Mouse (Mus musculus) limb, embryonic 10.5 days (tissue): ENCODE measurements around the gene Nhlrc2. TPM values are rescaled to one million over a fixed set of nuclear protein-coding genes. Genes with fewer than 3 reads are reported as not detected.
A peak's percentile ranks its signal among the peaks of the same experiment; 100 is the strongest.
"Not testable (repeated sequence)": the region's sequence is repeated elsewhere in the genome, so short reads cannot be mapped to it uniquely, and the experiment has no call there.

Experiments
- DNase-seq: peaks from one replicate; pipeline ENCODE4 v3.0.0-alpha.2; 2017; ENCODE audit warnings: low spot score
- H3K27ac ChIP-seq: fragments of 300-500 bp; sonication (generic); 2 replicates; pipeline ENCODE4 v1.5.1; 2016; ENCODE audit warnings: mild to moderate bottlenecking
- H3K27me3 ChIP-seq: fragments of 300-500 bp; sonication (generic); 2 replicates; pipeline ENCODE4 v1.6.1; 2016; ENCODE audit warnings: low read depth, mild to moderate bottlenecking; ENCODE audit not compliant: poor library complexity, severe bottlenecking
- H3K36me3 ChIP-seq: fragments of 300-500 bp; sonication (generic); 2 replicates; pipeline ENCODE4 v1.6.1; 2016; ENCODE audit warnings: mild to moderate bottlenecking, moderate library complexity
- H3K4me1 ChIP-seq: fragments of 300-500 bp; sonication (generic); 2 replicates; pipeline ENCODE4 v1.6.1; 2016
- H3K4me3 ChIP-seq: fragments of 300-500 bp; sonication (generic); 2 replicates; pipeline ENCODE4 v1.5.1; 2016; ENCODE audit warnings: mild to moderate bottlenecking, moderate library complexity
- H3K9me3 ChIP-seq: fragments of 300-500 bp; sonication (generic); replicated peaks from 2 replicates; pipeline ENCODE4 v1.6.1; 2016; ENCODE audit warnings: mild to moderate bottlenecking
- WGBS: fragments of 180-500 bp; shearing (Covaris S2); methylation state at CpG from one replicate; pipeline ENCODE4 v1.1.7; 2016; 5-methylcytosine and 5-hydroxymethylcytosine counted together
- polyA plus RNA-seq: library from polyadenylated mRNA; unstranded; fragments of >200 nt; fragmentation: Nextera tagmentation; extraction: Ambion mirVana; gene quantifications from 2 replicates; pipeline ENCODE4 v1.2.1, GENCODE M21; 2016

Nhlrc2 gene
- polyA plus RNA-seq = 15.3 and 16.6 TPM in 2 replicates

DNA sequence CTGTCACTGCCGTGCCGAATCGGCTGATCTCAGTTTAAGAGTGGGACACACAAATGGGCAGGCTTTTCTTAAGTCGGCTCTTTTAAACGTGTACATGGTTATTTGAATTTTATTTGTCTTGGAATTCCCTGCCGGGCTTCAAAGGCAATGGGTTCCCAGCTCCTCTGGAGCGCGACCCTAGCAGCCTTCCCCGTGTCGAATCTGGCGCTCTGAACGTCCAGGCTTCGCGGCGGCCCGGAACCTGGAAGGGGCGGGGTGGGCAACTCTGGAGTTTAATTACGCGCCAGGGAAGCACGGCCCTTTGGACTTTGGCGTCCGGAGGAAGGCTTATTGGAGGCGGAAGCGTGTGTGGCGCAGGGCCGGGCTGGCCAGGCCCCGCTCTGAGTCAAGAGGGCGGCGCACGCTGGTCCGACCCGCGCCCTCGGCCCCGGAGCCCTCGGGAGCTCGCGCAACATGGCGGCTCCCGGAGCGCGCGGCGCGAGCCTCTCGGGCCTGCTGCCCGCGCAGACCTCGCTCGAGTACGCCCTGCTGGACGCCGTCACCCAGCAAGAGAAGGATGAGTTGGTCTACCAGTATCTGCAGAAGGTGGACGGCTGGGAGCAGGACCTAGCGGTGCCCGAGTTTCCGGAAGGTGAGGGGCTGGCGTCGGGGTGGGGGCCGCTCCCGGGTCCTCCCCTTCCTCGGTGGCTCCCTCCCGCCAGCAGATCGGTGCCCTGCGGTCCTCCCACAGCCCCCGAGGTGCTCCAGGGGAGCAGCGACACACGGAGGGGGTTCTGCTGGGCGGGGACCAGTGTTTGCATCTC is at the start of gene Nhlrc2:
TSS of gene Nhlrc2 (plus strand) at position 32 of the 803 bp plus-strand sequence.
- Histone ChIP-seq H3K4me3 (peak within 1 kb of the TSS; percentile 95), H3K27me3 (no peaks in the 10 kb centered on the region), H3K36me3 (peaks cover 38% of the 10 kb centered on the region), H3K27ac (peak within 1 kb of the TSS; percentile 99), H3K9me3 (no peaks in the 10 kb centered on the region), H3K4me1 (peaks cover 20% of the 10 kb centered on the region)
- under 1% methylated on average over 69 of the region's 69 CpGs for WGBS
- DNase-seq = peak; percentile 91

DNA sequence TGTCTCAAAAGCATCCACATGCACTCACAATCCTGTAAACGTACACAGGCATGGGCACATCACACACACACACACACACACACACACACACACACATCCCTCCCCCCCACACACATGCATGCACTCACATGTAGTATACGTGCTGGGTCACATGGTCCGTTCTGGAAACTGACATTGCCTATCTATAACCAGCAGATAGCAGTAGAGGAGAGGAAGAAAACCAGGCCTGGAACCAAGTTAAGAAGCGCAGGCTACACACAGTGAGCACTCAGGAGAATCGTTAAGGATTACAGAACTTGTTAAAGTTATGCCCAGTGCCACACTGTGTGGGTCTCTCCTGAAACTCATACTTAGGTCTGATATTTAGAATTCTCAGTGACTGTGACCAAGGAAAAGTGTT is 45.0 kb upstream of the Nhlrc2 start:
- H3K27ac ChIP-seq, H3K9me3 ChIP-seq, H3K4me1 ChIP-seq, H3K27me3 ChIP-seq, H3K36me3 ChIP-seq, H3K4me3 ChIP-seq, DNase-seq: not testable (repeated sequence)
- no CpG with 5 or more reads among the region's 5 CpGs for WGBS

DNA sequence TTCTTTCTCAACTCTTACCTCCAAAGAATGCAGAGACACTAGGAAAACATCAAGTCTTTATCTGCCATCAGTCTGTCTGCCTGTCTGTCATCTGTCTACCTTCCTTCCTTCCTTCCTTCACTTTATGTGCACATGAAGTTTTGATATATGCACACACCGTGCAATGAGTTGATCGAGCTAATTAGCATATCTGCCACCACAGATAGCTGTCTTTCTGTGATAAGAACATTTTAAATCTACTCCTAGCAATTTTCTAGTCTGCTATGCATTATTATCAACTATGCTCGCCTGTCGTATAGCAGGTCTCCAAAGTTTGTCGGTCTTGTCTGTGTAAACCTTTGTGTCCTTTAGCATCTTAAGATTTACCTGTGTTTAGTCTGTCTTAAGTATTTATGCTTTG is 44.5 kb upstream of the Nhlrc2 start:
- H3K4me1 ChIP-seq, H3K4me3 ChIP-seq, H3K27ac ChIP-seq, H3K27me3 ChIP-seq, DNase-seq, H3K36me3 ChIP-seq, H3K9me3 ChIP-seq: not testable (repeated sequence)
- no CpG with 5 or more reads among the region's 5 CpGs for WGBS

DNA sequence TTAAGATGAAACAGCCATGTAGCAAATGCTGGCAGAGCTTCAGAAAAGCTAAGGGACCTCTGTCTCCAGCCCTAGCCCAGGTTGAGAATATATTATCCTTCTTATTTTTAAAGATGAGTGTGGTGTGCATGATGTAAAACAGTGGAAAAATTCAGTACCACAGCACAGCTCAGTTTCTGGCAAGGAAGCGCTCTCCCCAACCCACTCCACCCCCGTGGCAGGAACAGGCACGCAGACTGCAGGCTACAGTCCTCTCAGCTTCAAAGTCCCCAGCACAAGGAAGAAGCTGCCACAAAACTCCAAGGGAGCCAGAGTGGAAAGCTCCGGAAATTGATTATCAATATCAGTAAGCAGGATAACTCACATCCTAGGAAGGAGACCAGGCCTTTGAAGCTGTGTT is 36.9 kb upstream of the Nhlrc2 start:
- not testable (repeated sequence) for H3K27ac ChIP-seq, H3K9me3 ChIP-seq, H3K4me3 ChIP-seq, H3K27me3 ChIP-seq, H3K36me3 ChIP-seq, H3K4me1 ChIP-seq, DNase-seq
- WGBS = no CpG with 5 or more reads among the region's 4 CpGs

DNA sequence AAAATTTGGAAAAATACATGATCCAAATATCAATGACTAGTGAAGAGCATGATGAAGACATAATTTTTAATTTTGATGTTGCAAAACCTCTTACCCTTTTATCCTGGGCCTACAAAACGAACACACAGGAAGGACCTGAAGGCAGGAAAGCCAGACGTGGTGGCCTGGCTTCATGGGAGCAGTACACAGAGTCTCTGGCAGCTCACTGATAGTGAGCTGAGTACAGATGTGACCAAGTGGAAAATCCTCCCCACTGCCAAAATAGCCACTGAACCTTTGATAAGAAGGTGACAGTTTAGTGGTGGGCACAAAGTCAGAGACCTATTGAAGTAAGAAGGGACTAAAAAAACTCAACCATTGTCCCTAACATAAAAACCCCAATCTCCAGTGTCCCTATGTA is 34.5 kb upstream of the Nhlrc2 start:
- not testable (repeated sequence) for H3K36me3 ChIP-seq, H3K27ac ChIP-seq, H3K4me3 ChIP-seq, H3K9me3 ChIP-seq, H3K27me3 ChIP-seq, DNase-seq, H3K4me1 ChIP-seq
- no CpG with 5 or more reads among the region's 2 CpGs for WGBS

DNA sequence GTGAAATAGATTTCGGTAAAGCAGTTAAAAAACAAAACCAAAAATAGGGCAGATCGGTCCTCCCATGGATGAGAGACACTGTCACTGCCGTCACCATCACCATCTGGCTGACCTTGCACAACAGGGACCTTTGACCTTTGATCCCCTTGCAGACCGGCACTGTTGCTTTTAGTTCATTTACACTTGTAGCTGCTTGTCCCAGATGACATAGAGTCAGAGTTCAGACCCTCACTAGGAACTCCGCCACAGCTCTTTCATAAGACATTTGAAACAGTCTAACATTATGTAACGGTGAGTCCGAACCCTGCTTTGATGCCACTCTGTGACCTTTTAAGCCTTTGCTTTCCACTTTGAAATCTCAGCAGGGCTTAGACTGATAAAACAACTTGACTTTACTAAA is 28.7 kb upstream of the Nhlrc2 start:
- H3K36me3 ChIP-seq, H3K4me1 ChIP-seq, H3K27me3 ChIP-seq, H3K27ac ChIP-seq, H3K9me3 ChIP-seq, DNase-seq, H3K4me3 ChIP-seq: not testable (repeated sequence)
- no CpG with 5 or more reads among the region's 7 CpGs for WGBS

DNA sequence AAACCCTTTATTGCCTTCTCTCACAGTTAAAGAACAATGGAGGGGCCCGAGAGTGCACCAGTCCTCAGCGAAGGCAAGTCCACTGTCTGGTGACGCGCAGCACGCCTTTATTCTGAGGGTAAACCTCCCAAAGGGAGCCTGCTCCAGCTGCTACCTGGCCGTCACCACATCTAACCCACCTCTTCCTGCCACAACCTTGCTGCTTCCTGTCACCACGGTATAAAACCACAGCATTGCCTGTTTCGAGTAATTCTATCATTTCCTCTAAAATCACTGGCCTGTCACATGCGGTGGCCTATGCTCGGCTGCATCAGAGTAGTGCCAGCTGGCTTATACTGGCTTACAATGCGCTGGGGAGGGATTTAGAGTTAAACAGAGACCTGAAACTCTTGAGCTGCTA is 17.5 kb upstream of the Nhlrc2 start:
- no CpG with 5 or more reads among the region's 11 CpGs for WGBS
- not testable (repeated sequence) for DNase-seq, H3K27ac ChIP-seq, H3K4me1 ChIP-seq, H3K4me3 ChIP-seq, H3K9me3 ChIP-seq, H3K27me3 ChIP-seq
- H3K36me3 ChIP-seq = peaks cover 16% of the 10 kb centered on the region

DNA sequence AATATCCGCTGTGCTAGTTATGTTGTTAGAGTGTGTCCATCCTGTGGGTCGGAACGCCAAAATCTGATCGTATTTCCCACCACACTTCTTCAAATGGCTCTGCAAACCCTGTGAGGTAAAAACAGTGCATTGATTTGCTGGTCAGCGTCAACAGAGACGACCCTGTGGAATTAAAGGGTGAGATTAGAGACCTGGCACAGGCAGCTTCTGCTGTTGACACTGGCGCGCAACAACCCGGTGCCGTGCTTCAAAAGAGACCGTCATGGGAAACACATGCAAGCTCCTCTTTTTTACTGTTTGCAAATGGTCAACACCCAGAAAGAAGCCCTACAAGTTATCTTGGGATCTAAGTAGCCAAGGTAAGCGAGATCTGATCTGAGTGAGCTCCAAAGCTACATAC is 16.8 kb upstream of the Nhlrc2 start:
- no peaks in the 10 kb centered on the region for H3K9me3 ChIP-seq
- H3K36me3 ChIP-seq = peaks cover 23% of the 10 kb centered on the region
- H3K27ac ChIP-seq = no peak overlapping the region
- 95% methylated on average over 12 of the region's 12 CpGs for WGBS
- no peaks in the 10 kb centered on the region for H3K4me1 ChIP-seq
- H3K27me3 ChIP-seq = no peaks in the 10 kb centered on the region
- no peak overlapping the region for H3K4me3 ChIP-seq
- no peak for DNase-seq

DNA sequence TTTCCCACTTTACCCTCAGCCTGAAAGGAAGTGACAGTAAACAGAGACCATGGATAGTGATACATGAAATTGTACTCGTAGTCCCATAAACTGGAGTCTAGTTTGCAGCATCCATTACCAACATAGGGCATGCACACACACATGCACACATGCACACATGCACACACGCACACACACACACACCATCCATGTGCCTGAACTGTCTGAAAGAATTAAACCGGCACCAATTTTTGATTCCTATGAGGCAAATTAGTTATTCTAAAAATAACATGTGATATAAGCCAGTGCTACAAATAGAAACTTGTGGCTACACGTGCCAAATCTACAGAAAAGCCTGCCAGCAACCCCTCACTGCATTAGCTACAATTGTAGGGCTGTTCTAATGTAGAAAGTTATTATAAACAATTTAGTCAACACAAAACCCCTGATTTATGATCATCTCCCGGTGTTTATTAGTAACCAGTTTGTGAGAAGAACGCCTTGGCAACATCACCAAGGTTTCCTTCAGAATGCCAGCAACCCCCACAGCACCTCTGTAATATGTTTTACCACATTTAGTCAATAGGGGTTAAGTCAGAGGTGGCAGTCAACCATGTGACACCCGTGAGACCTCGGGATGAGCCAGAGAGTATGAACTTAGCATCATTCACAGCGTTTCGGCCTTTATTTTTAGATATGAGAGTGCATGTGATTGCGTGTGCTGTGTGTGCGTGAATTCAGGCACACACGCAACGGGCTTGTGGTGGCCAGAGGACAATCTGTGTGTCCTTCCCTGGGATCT is 14.6 kb upstream of the Nhlrc2 start:
- Histone ChIP-seq H3K27ac (no peak overlapping the region), H3K27me3 (no peaks in the 10 kb centered on the region), H3K9me3 (no peaks in the 10 kb centered on the region), H3K4me1 (no peaks in the 10 kb centered on the region), H3K4me3 (no peak overlapping the region), H3K36me3 (peaks cover 39% of the 10 kb centered on the region)
- DNase-seq = no peak
- WGBS = 91% methylated on average over 14 of the region's 14 CpGs

DNA sequence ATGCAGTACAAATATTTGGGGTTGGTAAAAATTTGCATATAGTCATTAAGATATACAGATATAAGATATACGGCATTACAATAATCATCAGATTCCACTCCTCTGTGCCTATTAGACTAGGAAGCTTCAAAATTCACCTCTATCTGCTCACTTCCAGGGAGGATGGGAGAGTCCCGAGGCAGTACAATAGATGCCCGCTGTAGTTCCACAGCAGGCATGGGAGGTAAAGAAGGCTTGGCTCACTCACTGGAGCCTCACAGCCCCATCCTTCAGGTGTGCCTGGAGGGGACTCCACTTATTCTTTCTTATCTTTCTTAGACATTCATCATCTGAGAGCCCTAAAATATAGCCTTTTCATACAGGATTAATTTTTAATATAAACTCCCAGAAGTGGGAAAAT is 13.7 kb upstream of the Nhlrc2 start:
- 95% methylated on average over 3 of the region's 3 CpGs for WGBS
- no peak overlapping the region for H3K4me3 ChIP-seq

DNA sequence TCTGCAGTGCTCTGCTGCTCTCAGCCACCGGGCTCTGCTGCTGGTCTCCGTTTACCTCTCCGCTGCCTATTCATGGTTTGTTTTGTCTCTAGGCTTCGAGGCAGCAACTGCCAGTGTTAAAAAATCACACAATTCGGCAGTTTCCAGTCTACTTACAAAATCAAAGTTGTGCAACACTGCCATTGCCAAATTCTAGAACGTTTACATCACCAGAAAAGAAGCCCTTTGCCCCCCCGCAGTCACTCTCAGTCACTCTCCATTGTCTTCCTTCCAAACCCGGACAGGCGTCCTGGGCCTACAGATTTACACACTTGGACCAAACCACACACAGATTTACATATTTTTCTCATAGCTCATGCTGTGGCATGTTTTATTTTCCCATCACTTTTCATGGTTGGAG is 13.0 kb upstream of the Nhlrc2 start:
- no peak for DNase-seq
- 87% methylated on average over 9 of the region's 9 CpGs for WGBS
- Histone ChIP-seq H3K9me3 (no peaks in the 10 kb centered on the region), H3K27ac (no peak overlapping the region), H3K36me3 (peaks cover 50% of the 10 kb centered on the region), H3K4me1 (no peaks in the 10 kb centered on the region), H3K27me3 (no peaks in the 10 kb centered on the region), H3K4me3 (no peak overlapping the region)

More for the DNA sequence above, 13.7 kb upstream of the Nhlrc2 start:
- DNase-seq = no peak
- Histone ChIP-seq H3K27ac (no peak overlapping the region), H3K4me1 (no peaks in the 10 kb centered on the region), H3K36me3 (peaks cover 45% of the 10 kb centered on the region), H3K9me3 (no peaks in the 10 kb centered on the region), H3K27me3 (no peaks in the 10 kb centered on the region)

DNA sequence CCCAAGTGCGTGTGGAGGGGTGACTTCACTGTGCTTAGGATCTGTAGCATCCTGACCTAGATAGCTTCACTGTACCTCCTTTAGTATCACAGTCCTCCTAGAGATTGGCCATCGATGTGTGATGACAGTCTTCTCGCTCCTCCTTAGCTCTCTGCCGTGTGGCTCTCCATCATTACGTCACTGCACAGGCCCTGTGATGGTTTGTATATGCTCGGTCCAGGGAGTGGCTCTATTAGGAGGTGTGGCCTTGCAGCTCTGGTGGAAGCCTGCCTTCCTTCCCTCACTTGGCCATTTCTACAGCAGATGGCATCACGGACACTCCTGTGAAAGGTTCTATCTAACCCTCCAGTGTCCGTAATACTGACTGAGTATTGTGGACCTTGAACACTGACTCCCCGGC is 12.3 kb upstream of the Nhlrc2 start:
- H3K9me3 ChIP-seq = no peaks in the 10 kb centered on the region
- H3K27ac ChIP-seq = no peak overlapping the region
- H3K36me3 ChIP-seq = peaks cover 55% of the 10 kb centered on the region
- 92% methylated on average over 9 of the region's 9 CpGs for WGBS
- no peaks in the 10 kb centered on the region for H3K27me3 ChIP-seq
- no peak for DNase-seq
- H3K4me3 ChIP-seq = no peak overlapping the region
- no peaks in the 10 kb centered on the region for H3K4me1 ChIP-seq

DNA sequence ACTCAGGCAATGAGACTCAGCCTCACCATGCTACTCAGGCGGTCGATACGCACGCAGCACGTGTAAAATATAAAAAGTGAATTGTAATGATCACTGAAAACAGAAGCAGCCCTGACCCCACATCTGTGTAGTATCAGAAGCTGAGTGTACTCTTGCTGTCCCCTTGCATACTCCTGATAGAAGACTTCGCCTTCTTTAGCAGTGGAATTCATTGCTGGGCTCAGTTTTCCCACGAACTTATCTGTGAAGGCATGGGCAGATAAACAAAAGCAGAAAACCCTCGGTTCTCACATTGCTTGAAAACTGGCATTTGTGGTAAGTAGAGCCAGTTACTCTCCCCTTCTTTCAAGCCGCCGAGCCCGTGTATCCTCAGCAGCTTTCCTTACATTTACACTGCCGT is 4.7 kb upstream of the Nhlrc2 start:
- H3K27me3 ChIP-seq = no peaks in the 10 kb centered on the region
- DNase-seq = no peak
- WGBS = 94% methylated on average over 12 of the region's 12 CpGs
- peaks cover 52% of the 10 kb centered on the region for H3K36me3 ChIP-seq
- no peak overlapping the region for H3K4me3 ChIP-seq
- peaks cover 10% of the 10 kb centered on the region for H3K4me1 ChIP-seq
- no peak overlapping the region for H3K27ac ChIP-seq
- no peaks in the 10 kb centered on the region for H3K9me3 ChIP-seq
